Mouse (Mus musculus) heart, postnatal 14 days (tissue): ENCODE results near the gene Gm3460. TPM values are rescaled to one million over a fixed set of nuclear protein-coding genes. Genes with fewer than 3 reads are reported as not detected.
"Not testable (repeated sequence)": the region's sequence is repeated elsewhere in the genome, so short reads cannot be mapped to it uniquely, and the experiment has no call there.

ENCODE experiments used
- DNase-seq, 2 experiments: peaks; one replicate each; pipeline ENCODE4 v3.0.0; 2021 to 2022
- intact Hi-C: fragments of 180-260 bp; cut with DNase I; formaldehyde crosslinking; loops from one replicate; pipeline ENCODE4 v1.15.1; 2025
- long read RNA-seq, 2 experiments: library from polyadenylated mRNA; stranded (forward); transcript quantifications; one replicate each; pipeline ENCODE4 v2.0.0; 2021
- total RNA-seq, 2 experiments: library from RNA; stranded (reverse); gene quantifications; 2 replicates each; pipeline ENCODE4 v1.2.3; 2021

Gene Gm3460
- not detected for total RNA-seq
- long read RNA-seq, experiment 1 = 0 reads
- long read RNA-seq, experiment 2 = 0 reads

DNA sequence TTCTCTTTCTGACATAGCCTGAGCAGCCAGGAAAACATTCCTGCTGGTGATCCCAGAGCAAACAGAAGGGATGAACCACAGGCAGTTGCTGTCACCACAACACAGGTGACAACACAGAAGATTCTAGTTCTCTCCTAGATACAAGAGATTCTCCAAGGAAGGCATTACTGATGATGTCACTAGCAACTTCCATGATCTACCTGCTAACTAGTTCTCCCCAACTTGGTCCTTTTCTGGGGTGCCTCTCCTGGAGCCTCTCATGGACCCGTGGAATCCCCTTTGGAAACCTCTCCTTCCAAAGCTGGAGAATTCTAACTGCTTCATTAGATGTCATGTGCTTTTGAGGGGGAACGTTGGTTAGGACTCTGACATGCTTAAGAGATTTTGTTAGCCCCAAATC is at the start of gene Gm3460:
TSS of gene Gm3460 (minus strand) at position 101 of the 400 bp plus-strand sequence.
- intact Hi-C loops, DNase-seq: not testable (repeated sequence)

DNA sequence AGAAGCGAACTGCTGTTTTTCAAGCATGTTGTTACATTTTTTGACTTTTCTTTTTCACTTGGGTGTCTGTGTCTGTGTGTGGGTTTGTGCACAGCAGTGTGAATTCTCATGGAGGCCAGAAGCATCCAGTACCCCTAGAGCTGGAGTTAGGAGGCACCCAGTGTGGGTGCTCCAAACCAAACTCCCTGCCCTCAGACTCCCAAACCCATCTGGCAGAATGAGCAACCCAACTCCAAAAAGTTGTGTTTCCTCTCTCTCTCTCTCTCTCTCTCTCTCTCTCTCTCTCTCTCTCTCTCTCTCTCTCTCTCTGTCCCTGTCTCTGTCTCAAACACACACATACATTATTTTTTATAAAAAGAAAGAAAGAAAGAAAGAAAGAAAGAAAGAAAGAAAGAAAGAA is 15.8 kb downstream of the Gm3460 start:
- DNase-seq = peak; percentile 1
- intact Hi-C loops = not testable (repeated sequence)

DNA sequence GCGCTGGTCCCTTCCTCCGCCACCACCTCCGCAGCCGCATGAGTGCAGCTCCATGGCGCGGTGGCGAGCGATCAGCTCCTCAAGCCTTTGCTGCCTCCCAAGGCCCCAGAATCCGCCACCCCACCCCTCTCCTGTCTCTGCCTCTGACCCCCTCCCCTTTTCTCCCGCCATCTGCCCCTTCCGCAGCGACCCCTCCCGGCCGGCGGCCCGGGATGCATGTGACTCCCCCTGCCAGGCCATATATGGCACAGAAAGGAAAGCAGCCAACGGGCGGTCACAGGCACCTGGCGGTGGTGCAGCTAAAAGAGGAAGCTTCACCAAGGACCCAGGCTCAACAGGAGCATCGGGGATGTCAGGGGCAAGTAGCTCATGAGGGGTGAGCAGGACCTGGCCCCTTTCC is 17.2 kb downstream of the Gm3460 start:
- intact Hi-C loops = not testable (repeated sequence)
- DNase-seq = peak; percentile 6 to 19

DNA sequence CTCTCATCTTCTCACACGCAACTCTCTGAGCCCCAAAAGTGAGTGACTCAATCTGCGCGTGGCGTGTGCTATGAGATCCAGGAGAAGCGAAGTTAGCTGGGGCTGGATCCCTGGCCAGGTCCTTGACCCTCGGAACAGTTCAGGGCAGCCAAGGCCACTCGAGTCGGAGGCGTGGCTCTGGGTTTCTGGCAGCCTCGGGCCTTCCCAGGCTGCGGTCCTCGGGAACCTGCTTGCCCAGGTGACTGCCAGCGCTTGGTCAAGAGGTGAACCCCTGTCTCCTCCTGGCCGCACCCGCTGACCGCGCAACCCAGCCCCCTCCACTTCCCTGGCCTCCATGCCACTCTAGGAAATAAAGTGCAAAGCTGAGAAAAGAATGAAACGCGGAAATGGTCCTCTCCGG is 17.7 kb downstream of the Gm3460 start:
- intact Hi-C loops = not testable (repeated sequence)
- DNase-seq = peak; percentile 0

DNA sequence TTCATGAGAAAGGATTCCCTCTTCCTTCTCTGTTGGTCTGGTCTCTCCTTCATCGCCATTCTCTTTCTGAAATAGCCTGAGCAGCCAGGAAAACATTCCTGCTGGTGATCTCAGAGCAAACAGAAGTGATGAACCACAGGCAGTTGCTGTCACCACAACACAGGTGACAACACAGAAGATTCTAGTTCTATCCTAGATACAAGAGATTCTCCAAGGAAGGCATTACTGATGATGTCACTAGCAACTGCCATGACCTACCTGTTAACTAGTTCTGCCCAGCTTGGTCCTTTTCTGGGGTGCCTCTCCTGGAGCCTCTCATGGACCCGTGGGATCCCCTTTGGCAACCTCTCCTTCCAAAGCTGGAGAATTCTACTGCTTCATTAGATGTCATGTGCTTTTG is 31.7 kb downstream of the Gm3460 start, which contains the start of gene Gm3629:
TSS of gene Gm3629 (minus strand) at position 101 of the 400 bp plus-strand sequence.
- intact Hi-C loops = not testable (repeated sequence)

More for the DNA sequence above, 31.7 kb downstream of the Gm3460 start, which contains the start of gene Gm3629:
- not testable (repeated sequence) for DNase-seq

Other genes with a start within 250 kb of the Gm3460 start
- gene Gm16440, start 232.1 kb downstream of the Gm3460 start, total RNA-seq = not detected
- under 1 TPM in 1 of 2 experiments, not detected in 1; 0.29 TPM for gene Gm3591, start 209.9 kb downstream of the Gm3460 start, total RNA-seq
- gene Gm3594, start 177.8 kb downstream of the Gm3460 start, total RNA-seq = not detected
- gene Gm8356, start 85.1 kb downstream of the Gm3460 start, total RNA-seq = not detected
- gene Gm3629, start 31.8 kb downstream of the Gm3460 start, total RNA-seq = under 1 TPM; 0.41 to 0.80 TPM
- gene Gm10251, start 61.8 kb upstream of the Gm3460 start, total RNA-seq = not detected
- under 1 TPM in 1 of 2 experiments, not detected in 1; 0.26 TPM for gene Gm8050, start 97.8 kb upstream of the Gm3460 start, total RNA-seq
- gene Gm3636, start 119.9 kb upstream of the Gm3460 start, total RNA-seq = under 1 TPM in 1 of 2 experiments, not detected in 1; 0.78 TPM
- gene Gm8362, start 152.0 kb upstream of the Gm3460 start, total RNA-seq = under 1 TPM in 1 of 2 experiments, not detected in 1; 0.29 TPM
- gene Gm3642, start 217.9 kb upstream of the Gm3460 start, total RNA-seq = not detected